Mouse (Mus musculus): ENCODE results near the gene Scn9a. TPM values are rescaled to one million over a fixed set of nuclear protein-coding genes. Genes with fewer than 3 reads are reported as not detected.
A peak's percentile ranks its signal among the peaks of the same experiment; 100 is the strongest.

Gene Scn9a
- not detected in 2 replicates for polyA plus RNA-seq (2012; ENCODE audit: insufficient read depth, insufficient read length, low replicate concordance, missing spikeins)

GRCm38 (mm10) chr2:66634580-66635359 is at the start of gene Scn9a:
TSS of gene Scn9a (minus strand) at chr2:66634962.
- TF ChIP-seq CTCF (IDR thresholded peaks at IDR 0.05; ENCODE audit: insufficient read depth, low read depth, low read length) (no peak), POLR2A (IDR thresholded peaks at IDR 0.05; ENCODE audit: insufficient read depth, low read depth, low read length) (no peak)
- Histone ChIP-seq H3K4me1 (ENCODE audit: control insufficient read depth, insufficient read depth, low read length) (peaks cover 9% of the 10 kb centered on the region; the same call in 1 of the 2 replicates), H3K4me3 (ENCODE audit: insufficient read depth, low read depth, low read length) (peak within 1 kb of the TSS; percentile 31), H3K27ac (ENCODE audit: insufficient read depth, low read depth, low read length) (no peak within 1 kb of the TSS)
- WGBS, result 3% methylated on average over 29 of the region's 29 CpGs

GRCm38 (mm10) chr2:66661988-66662387 is 27.2 kb upstream of the Scn9a start:
- no peak overlapping the region for H3K4me3 ChIP-seq (ENCODE audit: insufficient read depth, low read depth, low read length)
- H3K4me1 ChIP-seq (ENCODE audit: control insufficient read depth, insufficient read depth, low read length), result no peaks in the 10 kb centered on the region
- 87% methylated on average over 1 of the region's 1 CpGs for WGBS
- no peak overlapping the region for H3K27ac ChIP-seq (ENCODE audit: insufficient read depth, low read depth, low read length)
- TF ChIP-seq POLR2A (IDR thresholded peaks at IDR 0.05; ENCODE audit: insufficient read depth, low read depth, low read length) (no peak), CTCF (IDR thresholded peaks at IDR 0.05; ENCODE audit: insufficient read depth, low read depth, low read length) (no peak)

GRCm38 (mm10) chr2:66656430-66656829 is 21.7 kb upstream of the Scn9a start:
- Histone ChIP-seq H3K4me3 (ENCODE audit: insufficient read depth, low read depth, low read length) (no peak overlapping the region), H3K4me1 (ENCODE audit: control insufficient read depth, insufficient read depth, low read length) (no peaks in the 10 kb centered on the region), H3K27ac (ENCODE audit: insufficient read depth, low read depth, low read length) (no peak overlapping the region)
- WGBS, result 92% methylated on average over 3 of the region's 3 CpGs
- TF ChIP-seq POLR2A (IDR thresholded peaks at IDR 0.05; ENCODE audit: insufficient read depth, low read depth, low read length) (no peak), CTCF (IDR thresholded peaks at IDR 0.05; ENCODE audit: insufficient read depth, low read depth, low read length) (no peak)

- 51% methylated on average over 2 of the region's 2 CpGs for whole genome bisulfite sequencing
Observed at GRCm38 (mm10) chr2:66655431-66655830, 20.7 kb upstream of the Scn9a start.

GRCm38 (mm10) chr2:66644384-66644783 is 9.6 kb upstream of the Scn9a start:
- no peak for TF ChIP-seq POLR2A (IDR thresholded peaks at IDR 0.05; ENCODE audit: insufficient read depth, low read depth, low read length)
- no peak for TF ChIP-seq CTCF (IDR thresholded peaks at IDR 0.05; ENCODE audit: insufficient read depth, low read depth, low read length)
- Histone ChIP-seq H3K4me1 (ENCODE audit: control insufficient read depth, insufficient read depth, low read length) (no peaks in the 10 kb centered on the region), H3K4me3 (ENCODE audit: insufficient read depth, low read depth, low read length) (no peak overlapping the region), H3K27ac (ENCODE audit: insufficient read depth, low read depth, low read length) (no peak overlapping the region)
- 27% methylated on average over 5 of the region's 5 CpGs for WGBS

More at GRCm38 (mm10) chr2:66655431-66655830, 20.7 kb upstream of the Scn9a start:
- TF ChIP-seq CTCF (IDR thresholded peaks at IDR 0.05; ENCODE audit: insufficient read depth, low read depth, low read length) (no peak), POLR2A (IDR thresholded peaks at IDR 0.05; ENCODE audit: insufficient read depth, low read depth, low read length) (no peak)
- no peak overlapping the region for H3K27ac ChIP-seq (ENCODE audit: insufficient read depth, low read depth, low read length)
- H3K4me3 ChIP-seq (ENCODE audit: insufficient read depth, low read depth, low read length), result no peak overlapping the region
- no peaks in the 10 kb centered on the region for H3K4me1 ChIP-seq (ENCODE audit: control insufficient read depth, insufficient read depth, low read length)

GRCm38 (mm10) chr2:66632728-66633127 is 2.0 kb downstream of the Scn9a start:
- Histone ChIP-seq H3K4me3 (ENCODE audit: insufficient read depth, low read depth, low read length) (no peak overlapping the region), H3K4me1 (ENCODE audit: control insufficient read depth, insufficient read depth, low read length) (peaks cover 9% of the 10 kb centered on the region; the same call in 1 of the 2 replicates), H3K27ac (ENCODE audit: insufficient read depth, low read depth, low read length) (no peak overlapping the region)
- TF ChIP-seq CTCF (IDR thresholded peaks at IDR 0.05; ENCODE audit: insufficient read depth, low read depth, low read length) (no peak), POLR2A (IDR thresholded peaks at IDR 0.05; ENCODE audit: insufficient read depth, low read depth, low read length) (no peak)
- WGBS, result 16% methylated on average over 5 of the region's 5 CpGs

GRCm38 (mm10) chr2:66611091-66611490 is 23.7 kb downstream of the Scn9a start:
- WGBS, result 79% methylated on average over 7 of the region's 7 CpGs
- no peak for TF ChIP-seq POLR2A (IDR thresholded peaks at IDR 0.05; ENCODE audit: insufficient read depth, low read depth, low read length)
- no peak for TF ChIP-seq CTCF (IDR thresholded peaks at IDR 0.05; ENCODE audit: insufficient read depth, low read depth, low read length)
- H3K27ac ChIP-seq (ENCODE audit: insufficient read depth, low read depth, low read length), result no peak overlapping the region
- no peak overlapping the region for H3K4me3 ChIP-seq (ENCODE audit: insufficient read depth, low read depth, low read length)
- no peaks in the 10 kb centered on the region for H3K4me1 ChIP-seq (ENCODE audit: control insufficient read depth, insufficient read depth, low read length)

- H3K27ac ChIP-seq (ENCODE audit: insufficient read depth, low read depth, low read length), result no peak overlapping the region
- no peak overlapping the region for H3K4me3 ChIP-seq (ENCODE audit: insufficient read depth, low read depth, low read length)
- WGBS, result 56% methylated on average over 6 of the region's 6 CpGs
- TF ChIP-seq POLR2A (IDR thresholded peaks at IDR 0.05; ENCODE audit: insufficient read depth, low read depth, low read length) (no peak), CTCF (IDR thresholded peaks at IDR 0.05; ENCODE audit: insufficient read depth, low read depth, low read length) (no peak)
- H3K4me1 ChIP-seq (ENCODE audit: control insufficient read depth, insufficient read depth, low read length), result no peaks in the 10 kb centered on the region
Observed at GRCm38 (mm10) chr2:66597313-66597712, 37.4 kb downstream of the Scn9a start.

- Histone ChIP-seq H3K27ac (ENCODE audit: insufficient read depth, low read depth, low read length) (no peak overlapping the region), H3K4me3 (ENCODE audit: insufficient read depth, low read depth, low read length) (no peak overlapping the region), H3K4me1 (ENCODE audit: control insufficient read depth, insufficient read depth, low read length) (no peaks in the 10 kb centered on the region)
- 88% methylated on average over 5 of the region's 5 CpGs for WGBS
- no peak for TF ChIP-seq CTCF (IDR thresholded peaks at IDR 0.05; ENCODE audit: insufficient read depth, low read depth, low read length)
- TF ChIP-seq POLR2A (IDR thresholded peaks at IDR 0.05; ENCODE audit: insufficient read depth, low read depth, low read length), result no peak
Observed at GRCm38 (mm10) chr2:66596145-66596544, 38.6 kb downstream of the Scn9a start.

Data from olfactory bulb, adult 2 months (tissue).